9 mouse cellular contexts compared by ENCODE assay signal in genomic region chr6:31100749-31101148, GRCm38 (mm10).
DNase-seq lines count a peak whose midpoint lies in the region; ATAC-seq and TF ChIP-seq lines count a peak whose summit lies in the region.
"Had no signal": no experiment of that assay in that cellular context is flagged by ENCODE, and none has a peak within 500 bp of the region (broad histone marks: within the 10 kb centered on the region; RNA-seq: fewer than 3 reads in every experiment).

No protein-coding gene starts in this region.

- no peaks in the 10 kb centered on the region for H3K36me3 ChIP-seq in kidney, postnatal 0 days (ENCODE audit: insufficient read depth, low read length)
- peaks cover 13% of the 10 kb centered on the region for H3K36me3 ChIP-seq in myocyte (ENCODE audit: control insufficient read depth, insufficient read depth)
- H3K36me3 ChIP-seq in midbrain, embryonic 16.5 days (ENCODE audit: control insufficient read depth, insufficient read depth, low read length), result no peaks in the 10 kb centered on the region
- H3K36me3 ChIP-seq: limb, embryonic 12.5 days had no signal

- no peaks in the 10 kb centered on the region for H3K27me3 ChIP-seq in kidney, postnatal 0 days (ENCODE audit: insufficient read depth, low read length)
- no peaks in the 10 kb centered on the region for H3K27me3 ChIP-seq in myocyte (ENCODE audit: control insufficient read depth, insufficient read depth, insufficient read length)
- H3K27me3 ChIP-seq in midbrain, embryonic 16.5 days (ENCODE audit: control insufficient read depth, insufficient read depth, low read depth, low read length), result no peaks in the 10 kb centered on the region
- H3K27me3 ChIP-seq: limb, embryonic 12.5 days had no signal

- no peak overlapping the region for H3ac ChIP-seq in myocyte (ENCODE audit: control insufficient read depth, insufficient read length)

- no peak overlapping the region for H3K4me2 ChIP-seq in kidney, postnatal 0 days (ENCODE audit: low read length)
- peak overlapping the region; percentile 73 for H3K4me2 ChIP-seq in myocyte (ENCODE audit: low read depth)
- H3K4me2 ChIP-seq in midbrain, embryonic 16.5 days (ENCODE audit: low read length), result no peak overlapping the region
- H3K4me2 ChIP-seq: limb, embryonic 12.5 days had no signal

- no peak overlapping the region for H3K4me3 ChIP-seq in kidney, postnatal 0 days (replicated peaks; ENCODE audit: low read depth, low read length)
- no peak overlapping the region for H3K4me3 ChIP-seq in myocyte
- no peak overlapping the region for H3K4me3 ChIP-seq in midbrain, embryonic 16.5 days (ENCODE audit: low read depth, low read length)
- H3K4me3 ChIP-seq: limb, embryonic 12.5 days had no signal

- ATAC-seq in kidney, postnatal 0 days (replicated peaks; ENCODE audit: low FRiP score, low read depth), result no peak
- ATAC-seq in midbrain, embryonic 16.5 days, result no peak

- TF ChIP-seq CTCF in kidney, postnatal 0 days (IDR thresholded peaks at IDR 0.05; ENCODE audit: low read depth), result peak; percentile 48

- TF ChIP-seq POLR2A in myocyte (IDR thresholded peaks at IDR 0.05; ENCODE audit: insufficient read length, low read depth), result no peak

- DNase-seq in kidney, postnatal 0 days (ENCODE audit: low spot score), result no peak
- DNase-seq in kidney, adult 11 months, result no peak
- peak; percentile 62 for DNase-seq in CD4-positive, CD25-positive, alpha-beta regulatory T cell, adult 2 months (ENCODE audit: low read depth, low spot score)
- DNase-seq in MN1 (ENCODE audit: low spot score), result peak; percentile 37
- no peak for DNase-seq in cerebellum, postnatal 36 days
- no peak for DNase-seq in adipocyte (ENCODE audit: low spot score)

- H3K79me2 ChIP-seq in myocyte (ENCODE audit: control insufficient read depth, insufficient read depth), result peaks cover 99% of the 10 kb centered on the region

- no peaks in the 10 kb centered on the region for H3K9me3 ChIP-seq in kidney, postnatal 0 days (replicated peaks; ENCODE audit: low read length)
- no peaks in the 10 kb centered on the region for H3K9me3 ChIP-seq in midbrain, embryonic 16.5 days (replicated peaks; ENCODE audit: control insufficient read depth, low read length, poor library complexity, severe bottlenecking)
- H3K9me3 ChIP-seq: limb, embryonic 12.5 days had no signal

- no peak overlapping the region for H3K27ac ChIP-seq in kidney, postnatal 0 days
- no peak overlapping the region for H3K27ac ChIP-seq in midbrain, embryonic 16.5 days (ENCODE audit: low read length)
- H3K27ac ChIP-seq: limb, embryonic 12.5 days had no signal

- 35% methylated on average over 5 of the region's 5 CpGs for WGBS in kidney, postnatal 0 days
- WGBS in midbrain, embryonic 16.5 days, result 69% methylated on average over 5 of the region's 5 CpGs

- H3K4me1 ChIP-seq in kidney, postnatal 0 days (replicated peaks; ENCODE audit: insufficient read depth, low read length), result no peaks in the 10 kb centered on the region
- peaks cover 6% of the 10 kb centered on the region for H3K4me1 ChIP-seq in midbrain, embryonic 16.5 days (ENCODE audit: control insufficient read depth, insufficient read depth, low read length)

- no peak overlapping the region for H3K9ac ChIP-seq in kidney, postnatal 0 days (ENCODE audit: low read depth, low read length)
- no peak overlapping the region for H3K9ac ChIP-seq in midbrain, embryonic 16.5 days (ENCODE audit: low read depth, low read length)
- H3K9ac ChIP-seq: limb, embryonic 12.5 days had no signal

TF ChIP-seq in myocyte, 11 proteins besides CTCF, POLR2A, EP300 and RAD21:
- TF ChIP-seq TCF3 (IDR thresholded peaks at IDR 0.05; ENCODE audit: insufficient read length, low read depth) (no peak), MYOD1 (IDR thresholded peaks at IDR 0.05; ENCODE audit: control insufficient read depth in 1 of 3, insufficient read length in 2 of 3, low read depth in 2 of 3) (peak in 1 of 3 experiments; percentile 13), USF1 (IDR thresholded peaks at IDR 0.05; ENCODE audit: low read depth) (no peak)

Comparison
In these comparisons a context has a peak if more than half of its experiments do, and no peak if none do; other contexts are left out.
1. DNase-seq: peak in CD4-positive, CD25-positive, alpha-beta regulatory T cell, adult 2 months (single experiment) and MN1 (single experiment); none in kidney, postnatal 0 days (single experiment), kidney, adult 11 months (single experiment), cerebellum, postnatal 36 days (0 of 2) and adipocyte (single experiment).